Mouse (Mus musculus): ENCODE data around the gene Tmem216. TPM values are rescaled to one million over a fixed set of nuclear protein-coding genes. Genes with fewer than 3 reads are reported as not detected.

Gene Tmem216
- 39.8 and 41.6 TPM in 2 replicates for polyA plus RNA-seq (2015; fragmentation: Nextera tagmentation; extraction: Ambion mirVana)

DNA sequence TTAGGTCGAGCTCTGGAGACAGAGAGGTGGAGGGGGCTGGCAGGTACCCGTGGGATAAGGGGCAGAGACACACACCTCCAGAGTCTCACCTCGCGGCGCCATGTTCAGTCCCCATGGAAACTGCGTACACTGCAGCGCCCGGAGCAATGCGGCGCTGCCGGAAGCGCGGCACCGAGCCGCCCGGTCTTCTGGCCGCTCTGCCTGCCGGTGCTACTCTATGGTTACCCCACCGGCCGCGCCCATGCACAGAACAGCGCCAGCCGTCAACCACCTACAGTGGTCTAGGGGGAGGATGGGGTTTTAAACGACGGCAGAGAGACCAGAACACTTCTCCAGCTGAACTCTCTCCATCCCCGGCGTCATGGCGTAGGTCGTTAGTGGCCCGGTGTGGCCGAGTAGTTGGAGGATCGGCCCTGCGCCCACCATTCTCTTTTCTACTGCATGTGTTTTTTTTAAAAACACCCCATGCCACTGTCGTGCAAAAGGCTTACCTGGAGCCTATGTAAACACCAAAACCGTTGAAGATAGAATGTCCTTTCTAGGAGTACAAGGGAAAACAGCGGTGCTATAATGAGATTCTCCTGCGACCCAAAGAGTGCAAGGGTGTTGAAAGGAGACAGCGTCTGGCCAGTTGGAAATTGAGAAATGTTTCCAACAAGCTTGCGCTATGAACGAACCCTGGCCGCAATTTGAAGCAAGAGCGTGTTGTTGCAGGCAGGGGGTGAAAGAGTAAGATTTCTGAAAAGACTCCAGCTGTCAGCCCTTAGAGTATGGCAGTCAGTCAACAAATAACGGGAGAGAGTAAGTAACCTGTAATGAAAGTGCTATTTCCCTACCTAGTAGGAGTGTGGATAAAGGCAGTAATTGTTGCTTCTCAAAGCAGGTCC is at the start of gene Tmem216:
Gene Tmem216, minus strand, starts transcription at position 615 of the 887 bp plus-strand sequence.
- H3K9ac ChIP-seq (ENCODE audit: low read length): peak within 1 kb of the TSS; percentile 76

GRCm38 (mm10) chr19:10605293-10605900 is 49.4 kb upstream of the Tmem216 start, which contains the start of the genes Ddb1 and Tkfc:
Gene Ddb1 (plus strand): TSS chr19:10605327.
Gene Tkfc (minus strand): TSS chr19:10605654.
- ATAC-seq (ENCODE audit: low read depth): peak; percentile 98
- under 1% methylated on average over 49 of the region's 49 CpGs for WGBS

More for the DNA sequence above, at the start of gene Tmem216:
- H3K36me3 ChIP-seq (ENCODE audit: control insufficient read depth, insufficient read depth, low read length): peaks cover 7% of the 10 kb centered on the region
- H3K9me3 ChIP-seq (ENCODE audit: control insufficient read depth, low read length): no peaks in the 10 kb centered on the region
- H3K27ac ChIP-seq (ENCODE audit: low read length): peak within 1 kb of the TSS; percentile 76
- H3K4me3 ChIP-seq (ENCODE audit: low read length): peak within 1 kb of the TSS; percentile 60
- H3K4me2 ChIP-seq (ENCODE audit: low read depth, low read length): peak within 1 kb of the TSS; percentile 84
- peaks cover 6% of the 10 kb centered on the region for H3K4me1 ChIP-seq (replicated peaks; ENCODE audit: control insufficient read depth, insufficient read depth, low read length)
- WGBS: 1% methylated on average over 43 of the region's 43 CpGs
- peak; percentile 99 for ATAC-seq (ENCODE audit: low read depth)
- no peaks in the 10 kb centered on the region for H3K27me3 ChIP-seq (ENCODE audit: control insufficient read depth, insufficient read depth, low read depth, low read length)

DNA sequence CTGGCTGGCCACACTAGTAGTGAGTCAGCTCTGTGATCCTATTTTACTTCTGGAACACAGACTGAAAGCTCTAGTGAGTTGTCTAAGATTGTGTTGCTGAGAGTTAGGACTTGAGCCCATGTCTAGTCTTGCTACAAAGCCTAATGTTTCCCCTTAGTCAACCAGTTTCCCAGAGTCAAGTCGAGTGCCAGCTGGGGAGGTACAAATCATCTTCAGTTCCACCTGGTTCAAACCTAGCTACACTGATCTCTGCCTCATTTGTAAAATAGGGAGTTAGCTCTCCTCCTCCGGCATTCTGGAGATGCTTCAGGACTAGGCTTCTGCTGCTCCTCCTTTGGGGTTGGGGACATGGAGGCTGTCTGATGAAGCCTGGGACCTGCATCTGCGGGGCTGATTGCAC is 48.5 kb upstream of the Tmem216 start:
- H3K4me2 ChIP-seq (ENCODE audit: low read depth, low read length): peak overlapping the region; percentile 66
- no peaks in the 10 kb centered on the region for H3K27me3 ChIP-seq (ENCODE audit: control insufficient read depth, insufficient read depth, low read depth, low read length)
- no peak for ATAC-seq (ENCODE audit: low read depth)
- no peaks in the 10 kb centered on the region for H3K9me3 ChIP-seq (ENCODE audit: control insufficient read depth, low read length)
- WGBS: 32% methylated on average over 3 of the region's 3 CpGs
- H3K27ac ChIP-seq (ENCODE audit: low read length): peak overlapping the region; percentile 94
- peaks cover 11% of the 10 kb centered on the region for H3K36me3 ChIP-seq (ENCODE audit: control insufficient read depth, insufficient read depth, low read length)
- peak overlapping the region; percentile 97 for H3K4me3 ChIP-seq (ENCODE audit: low read length)
- H3K4me1 ChIP-seq (replicated peaks; ENCODE audit: control insufficient read depth, insufficient read depth, low read length): peaks cover 17% of the 10 kb centered on the region
- peak overlapping the region; percentile 85 for H3K9ac ChIP-seq (ENCODE audit: low read length)

More at GRCm38 (mm10) chr19:10605293-10605900, 49.4 kb upstream of the Tmem216 start, which contains the start of the genes Ddb1 and Tkfc:
- Histone ChIP-seq H3K9me3 (ENCODE audit: control insufficient read depth, low read length) (no peaks in the 10 kb centered on the region), H3K4me3 (ENCODE audit: low read length) (peak within 1 kb of the TSS; percentile 97), H3K27me3 (ENCODE audit: control insufficient read depth, insufficient read depth, low read depth, low read length) (no peaks in the 10 kb centered on the region), H3K27ac (ENCODE audit: low read length) (peak within 1 kb of the TSS; percentile 95), H3K4me2 (ENCODE audit: low read depth, low read length) (peak within 1 kb of the TSS; percentile 66), H3K4me1 (replicated peaks; ENCODE audit: control insufficient read depth, insufficient read depth, low read length) (peaks cover 17% of the 10 kb centered on the region), H3K36me3 (ENCODE audit: control insufficient read depth, insufficient read depth, low read length) (peaks cover 15% of the 10 kb centered on the region), H3K9ac (ENCODE audit: low read length) (peak within 1 kb of the TSS; percentile 94)

GRCm38 (mm10) chr19:10603660-10604523 is 47.9 kb upstream of the Tmem216 start:
- H3K36me3 ChIP-seq (ENCODE audit: control insufficient read depth, insufficient read depth, low read length): peaks cover 8% of the 10 kb centered on the region
- H3K27ac ChIP-seq (ENCODE audit: low read length): no peak overlapping the region; the same call in 1 of the 2 replicates
- no peaks in the 10 kb centered on the region for H3K27me3 ChIP-seq (ENCODE audit: control insufficient read depth, insufficient read depth, low read depth, low read length)
- H3K4me1 ChIP-seq (replicated peaks; ENCODE audit: control insufficient read depth, insufficient read depth, low read length): peaks cover 17% of the 10 kb centered on the region
- 83% methylated on average over 18 of the region's 18 CpGs for WGBS
- H3K4me2 ChIP-seq (ENCODE audit: low read depth, low read length): no peak overlapping the region
- H3K9me3 ChIP-seq (ENCODE audit: control insufficient read depth, low read length): no peaks in the 10 kb centered on the region
- no peak overlapping the region for H3K4me3 ChIP-seq (ENCODE audit: low read length)
- peak overlapping the region; percentile 8 for H3K9ac ChIP-seq (ENCODE audit: low read length)
- no peak for ATAC-seq (ENCODE audit: low read depth)

DNA sequence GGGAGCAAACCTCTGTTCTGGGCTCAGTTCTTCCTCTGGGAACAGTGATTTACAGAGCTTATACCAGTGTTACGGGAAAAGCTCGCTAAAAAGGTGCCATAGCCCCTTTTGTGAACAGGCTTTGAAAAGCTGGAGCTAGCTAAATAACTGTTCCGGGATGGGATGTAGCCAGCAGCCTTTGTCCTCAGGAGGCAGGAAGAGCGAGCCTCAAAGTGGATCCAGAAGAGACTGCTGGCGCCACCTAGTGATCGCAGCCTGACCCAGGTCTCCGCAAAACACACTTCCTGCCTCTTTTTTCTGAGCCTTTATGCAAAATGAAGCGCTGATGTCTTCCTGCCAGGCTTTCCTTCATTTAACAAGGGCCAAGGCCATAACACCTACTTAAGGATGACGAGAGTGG is 46.7 kb upstream of the Tmem216 start:
- no peaks in the 10 kb centered on the region for H3K9me3 ChIP-seq (ENCODE audit: control insufficient read depth, low read length)
- WGBS: under 1% methylated on average over 9 of the region's 9 CpGs
- peak overlapping the region; percentile 79 for H3K9ac ChIP-seq (ENCODE audit: low read length)
- peaks cover 17% of the 10 kb centered on the region for H3K4me1 ChIP-seq (replicated peaks; ENCODE audit: control insufficient read depth, insufficient read depth, low read length)
- peak; percentile 65 for ATAC-seq (ENCODE audit: low read depth)
- no peaks in the 10 kb centered on the region for H3K36me3 ChIP-seq (ENCODE audit: control insufficient read depth, insufficient read depth, low read length)
- H3K4me3 ChIP-seq (ENCODE audit: low read length): peak overlapping the region; percentile 42
- H3K27ac ChIP-seq (ENCODE audit: low read length): peak overlapping the region; percentile 94
- H3K4me2 ChIP-seq (ENCODE audit: low read depth, low read length): peak overlapping the region; percentile 57
- H3K27me3 ChIP-seq (ENCODE audit: control insufficient read depth, insufficient read depth, low read depth, low read length): no peaks in the 10 kb centered on the region

DNA sequence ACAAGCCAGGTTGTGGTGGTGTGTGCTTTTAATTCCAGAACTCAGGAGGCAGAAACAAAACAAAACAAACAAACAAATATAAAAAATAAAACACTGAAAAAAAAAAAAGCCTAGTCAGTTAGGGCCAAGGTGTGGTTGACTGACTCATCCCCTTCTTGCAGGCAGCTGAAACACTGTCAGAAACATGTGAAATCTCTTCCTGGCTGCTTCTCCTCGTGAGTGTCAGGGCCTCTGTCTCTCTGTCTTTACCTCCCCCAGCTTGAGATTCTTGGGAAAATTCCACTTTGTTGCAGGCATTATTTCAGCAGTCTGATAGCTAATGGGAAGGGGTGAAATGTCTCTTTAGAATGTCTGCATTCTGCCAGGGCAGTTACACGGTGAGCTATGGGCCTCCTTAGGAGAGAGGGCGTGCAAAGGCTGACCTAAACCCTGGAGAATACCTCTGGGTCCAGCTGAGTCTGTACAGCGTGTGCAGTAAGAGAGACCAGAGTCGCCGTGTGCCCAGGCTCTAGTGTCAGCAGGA is 46.3 kb upstream of the Tmem216 start:
- Histone ChIP-seq H3K4me3 (ENCODE audit: low read length) (peak overlapping the region; percentile 42), H3K4me2 (ENCODE audit: low read depth, low read length) (peak overlapping the region; percentile 57), H3K9me3 (ENCODE audit: control insufficient read depth, low read length) (no peaks in the 10 kb centered on the region), H3K27me3 (ENCODE audit: control insufficient read depth, insufficient read depth, low read depth, low read length) (no peaks in the 10 kb centered on the region), H3K36me3 (ENCODE audit: control insufficient read depth, insufficient read depth, low read length) (no peaks in the 10 kb centered on the region), H3K27ac (ENCODE audit: low read length) (peak overlapping the region; percentile 94), H3K4me1 (replicated peaks; ENCODE audit: control insufficient read depth, insufficient read depth, low read length) (peaks cover 17% of the 10 kb centered on the region), H3K9ac (ENCODE audit: low read length) (peak overlapping the region; percentile 79)
- peak; percentile 22; the same call in 1 of the 2 replicates for ATAC-seq (ENCODE audit: low read depth)
- WGBS: 3% methylated on average over 6 of the region's 6 CpGs

- no peak overlapping the region for H3K4me2 ChIP-seq (ENCODE audit: low read depth, low read length)
- H3K36me3 ChIP-seq (ENCODE audit: control insufficient read depth, insufficient read depth, low read length): no peaks in the 10 kb centered on the region
These were observed 43.6 kb upstream of the Tmem216 start for GRCm38 (mm10) chr19:10599648-10600047.

DNA sequence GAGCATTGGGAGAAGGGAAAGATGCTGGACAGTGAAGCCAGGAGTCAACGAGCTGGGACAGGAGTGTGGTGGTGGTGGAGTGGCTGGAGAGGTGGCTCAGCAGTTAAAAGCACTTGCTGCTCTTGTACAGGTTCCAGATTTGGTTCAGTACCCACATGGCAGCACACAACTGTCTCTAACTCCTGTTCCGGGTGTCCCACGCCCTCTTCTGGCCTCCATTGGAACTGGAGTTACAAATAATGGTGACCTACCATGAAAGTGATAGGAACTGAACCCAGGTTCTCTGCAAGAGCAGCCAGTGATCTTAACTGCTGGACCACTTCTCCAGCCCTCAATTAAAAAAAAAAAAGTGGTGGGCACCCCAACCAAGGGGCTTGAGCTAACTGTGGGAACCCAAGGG is 42.1 kb upstream of the Tmem216 start:
- H3K4me3 ChIP-seq (ENCODE audit: low read length): no peak overlapping the region
- 34% methylated on average over 3 of the region's 3 CpGs for WGBS
- H3K4me2 ChIP-seq (ENCODE audit: low read depth, low read length): no peak overlapping the region
- H3K27ac ChIP-seq (ENCODE audit: low read length): no peak overlapping the region
- no peak overlapping the region for H3K9ac ChIP-seq (ENCODE audit: low read length)
- H3K4me1 ChIP-seq (replicated peaks; ENCODE audit: control insufficient read depth, insufficient read depth, low read length): peaks cover 4% of the 10 kb centered on the region; the same call in 1 of the 2 replicates
- no peaks in the 10 kb centered on the region for H3K36me3 ChIP-seq (ENCODE audit: control insufficient read depth, insufficient read depth, low read length)
- no peaks in the 10 kb centered on the region for H3K9me3 ChIP-seq (ENCODE audit: control insufficient read depth, low read length)
- H3K27me3 ChIP-seq (ENCODE audit: control insufficient read depth, insufficient read depth, low read depth, low read length): no peaks in the 10 kb centered on the region
- no peak for ATAC-seq (ENCODE audit: low read depth)

More at GRCm38 (mm10) chr19:10599648-10600047, 43.6 kb upstream of the Tmem216 start:
- peaks cover 7% of the 10 kb centered on the region for H3K4me1 ChIP-seq (replicated peaks; ENCODE audit: control insufficient read depth, insufficient read depth, low read length)
- no peak for ATAC-seq (ENCODE audit: low read depth)
- H3K4me3 ChIP-seq (ENCODE audit: low read length): no peak overlapping the region
- WGBS: 93% methylated on average over 2 of the region's 2 CpGs
- no peak overlapping the region for H3K9ac ChIP-seq (ENCODE audit: low read length)
- H3K27me3 ChIP-seq (ENCODE audit: control insufficient read depth, insufficient read depth, low read depth, low read length): no peaks in the 10 kb centered on the region
- no peak overlapping the region for H3K27ac ChIP-seq (ENCODE audit: low read length)
- H3K9me3 ChIP-seq (ENCODE audit: control insufficient read depth, low read length): no peaks in the 10 kb centered on the region
